Mouse (Mus musculus): ENCODE data around the gene Adap2. TPM values are rescaled to one million over a fixed set of nuclear protein-coding genes. Genes with fewer than 3 reads are reported as not detected.

The Adap2 gene
- polyA plus RNA-seq, 1 experiment from 2014 or later = 2.5 TPM

- 76% methylated on average over 7 of the region's 7 CpGs for WGBS
- no peaks in the 10 kb centered on the region for H3K27me3 ChIP-seq
- H3K27ac ChIP-seq = no peak overlapping the region
- no peak for ATAC-seq
- H3K9me3 ChIP-seq = no peaks in the 10 kb centered on the region
- H3K4me1 ChIP-seq (replicated peaks) = no peaks in the 10 kb centered on the region
- H3K36me3 ChIP-seq = no peaks in the 10 kb centered on the region
- H3K9ac ChIP-seq (replicated peaks) = no peak overlapping the region
- no peak overlapping the region for H3K4me3 ChIP-seq (replicated peaks)
- no peak overlapping the region for H3K4me2 ChIP-seq (replicated peaks)
These were observed 9.6 kb downstream of the Adap2 start for GRCm38 (mm10) chr11:80163362-80164116.

GRCm38 (mm10) chr11:80164224-80164623 lies 10.3 kb downstream of the Adap2 start:
- no peak overlapping the region for H3K4me2 ChIP-seq (replicated peaks)
- H3K27ac ChIP-seq = no peak overlapping the region
- no peak overlapping the region for H3K9ac ChIP-seq (replicated peaks)
- no peaks in the 10 kb centered on the region for H3K36me3 ChIP-seq
- no peaks in the 10 kb centered on the region for H3K9me3 ChIP-seq
- no peaks in the 10 kb centered on the region for H3K4me1 ChIP-seq (replicated peaks)
- no peak overlapping the region for H3K4me3 ChIP-seq (replicated peaks)
- 35% methylated on average over 2 of the region's 2 CpGs for WGBS
- no peak for ATAC-seq
- H3K27me3 ChIP-seq = no peaks in the 10 kb centered on the region

DNA sequence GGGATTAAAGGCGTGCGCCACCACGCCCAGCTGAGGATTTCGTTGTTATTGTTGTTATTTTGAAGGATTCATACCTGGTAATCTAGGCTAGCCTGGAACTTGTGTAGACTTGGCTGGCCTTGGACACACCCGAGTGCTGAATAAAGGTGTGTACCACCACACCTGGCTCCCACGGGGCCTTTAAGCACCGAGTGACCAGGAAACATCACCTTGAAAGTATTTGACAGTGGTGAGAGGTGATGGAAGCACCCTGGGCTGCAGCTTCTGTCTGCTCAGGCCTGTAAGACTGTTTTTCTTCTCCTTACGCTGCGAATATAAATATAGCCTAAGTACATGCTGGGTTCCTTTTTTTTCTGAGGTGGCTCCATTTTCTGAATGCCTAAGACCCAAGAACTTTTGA lies 14.2 kb downstream of the Adap2 start:
- ATAC-seq = no peak
- H3K9me3 ChIP-seq = no peaks in the 10 kb centered on the region
- no peaks in the 10 kb centered on the region for H3K4me1 ChIP-seq (replicated peaks)
- no peaks in the 10 kb centered on the region for H3K36me3 ChIP-seq
- no peak overlapping the region for H3K9ac ChIP-seq (replicated peaks)
- no peaks in the 10 kb centered on the region for H3K27me3 ChIP-seq
- no peak overlapping the region for H3K4me3 ChIP-seq (replicated peaks)
- H3K27ac ChIP-seq = no peak overlapping the region
- WGBS = 90% methylated on average over 9 of the region's 9 CpGs
- no peak overlapping the region for H3K4me2 ChIP-seq (replicated peaks)

- 82% methylated on average over 4 of the region's 4 CpGs for WGBS
- no peaks in the 10 kb centered on the region for H3K9me3 ChIP-seq
- no peaks in the 10 kb centered on the region for H3K36me3 ChIP-seq
- H3K4me2 ChIP-seq (replicated peaks) = no peak overlapping the region
- H3K4me3 ChIP-seq (replicated peaks) = no peak overlapping the region
- no peak for ATAC-seq
- no peak overlapping the region for H3K27ac ChIP-seq
- no peaks in the 10 kb centered on the region for H3K27me3 ChIP-seq
- H3K9ac ChIP-seq (replicated peaks) = no peak overlapping the region
- H3K4me1 ChIP-seq (replicated peaks) = no peaks in the 10 kb centered on the region
These were observed 14.8 kb downstream of the Adap2 start for GRCm38 (mm10) chr11:80168611-80169249.

- no peak overlapping the region for H3K27ac ChIP-seq
- ATAC-seq = no peak
- H3K9ac ChIP-seq (replicated peaks) = no peak overlapping the region
- H3K9me3 ChIP-seq = no peaks in the 10 kb centered on the region
- WGBS = 80% methylated on average over 3 of the region's 3 CpGs
- no peaks in the 10 kb centered on the region for H3K36me3 ChIP-seq
- H3K4me2 ChIP-seq (replicated peaks) = no peak overlapping the region
- H3K4me3 ChIP-seq (replicated peaks) = no peak overlapping the region
- no peaks in the 10 kb centered on the region for H3K4me1 ChIP-seq (replicated peaks)
- no peaks in the 10 kb centered on the region for H3K27me3 ChIP-seq
These were observed 15.7 kb downstream of the Adap2 start for GRCm38 (mm10) chr11:80169629-80170028.

GRCm38 (mm10) chr11:80170351-80170750 lies 16.4 kb downstream of the Adap2 start:
- Histone ChIP-seq H3K4me1 (replicated peaks) (no peaks in the 10 kb centered on the region), H3K36me3 (no peaks in the 10 kb centered on the region), H3K9ac (replicated peaks) (no peak overlapping the region), H3K4me3 (replicated peaks) (no peak overlapping the region), H3K4me2 (replicated peaks) (no peak overlapping the region), H3K27ac (no peak overlapping the region), H3K27me3 (no peaks in the 10 kb centered on the region), H3K9me3 (no peaks in the 10 kb centered on the region)
- ATAC-seq = no peak
- WGBS = 77% methylated on average over 5 of the region's 5 CpGs

DNA sequence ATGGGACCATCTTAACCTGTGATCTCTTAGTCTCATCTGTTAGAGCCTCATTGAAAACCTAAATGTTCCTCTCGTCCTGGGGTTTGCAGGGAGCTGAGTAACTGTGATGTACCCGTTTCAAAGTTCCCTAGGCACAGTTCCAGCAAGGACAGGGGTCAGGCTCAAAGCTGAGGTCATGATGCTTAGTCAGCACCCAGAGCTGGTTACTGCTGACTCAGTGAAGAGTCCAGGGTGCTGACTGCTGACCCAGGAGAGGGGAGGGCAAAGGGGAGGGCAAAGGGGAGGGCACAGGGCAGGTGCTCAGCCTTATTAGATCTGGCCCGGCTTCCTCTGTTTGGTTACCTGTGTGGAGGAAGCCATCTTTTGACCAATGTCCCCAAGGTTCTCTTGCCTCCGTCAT lies 18.0 kb downstream of the Adap2 start:
- Histone ChIP-seq H3K9me3 (no peaks in the 10 kb centered on the region), H3K27ac (no peak overlapping the region), H3K9ac (replicated peaks) (no peak overlapping the region), H3K4me1 (replicated peaks) (no peaks in the 10 kb centered on the region), H3K27me3 (no peaks in the 10 kb centered on the region), H3K4me2 (replicated peaks) (no peak overlapping the region), H3K4me3 (replicated peaks) (no peak overlapping the region), H3K36me3 (no peaks in the 10 kb centered on the region)
- WGBS = 69% methylated on average over 4 of the region's 4 CpGs
- ATAC-seq = no peak

DNA sequence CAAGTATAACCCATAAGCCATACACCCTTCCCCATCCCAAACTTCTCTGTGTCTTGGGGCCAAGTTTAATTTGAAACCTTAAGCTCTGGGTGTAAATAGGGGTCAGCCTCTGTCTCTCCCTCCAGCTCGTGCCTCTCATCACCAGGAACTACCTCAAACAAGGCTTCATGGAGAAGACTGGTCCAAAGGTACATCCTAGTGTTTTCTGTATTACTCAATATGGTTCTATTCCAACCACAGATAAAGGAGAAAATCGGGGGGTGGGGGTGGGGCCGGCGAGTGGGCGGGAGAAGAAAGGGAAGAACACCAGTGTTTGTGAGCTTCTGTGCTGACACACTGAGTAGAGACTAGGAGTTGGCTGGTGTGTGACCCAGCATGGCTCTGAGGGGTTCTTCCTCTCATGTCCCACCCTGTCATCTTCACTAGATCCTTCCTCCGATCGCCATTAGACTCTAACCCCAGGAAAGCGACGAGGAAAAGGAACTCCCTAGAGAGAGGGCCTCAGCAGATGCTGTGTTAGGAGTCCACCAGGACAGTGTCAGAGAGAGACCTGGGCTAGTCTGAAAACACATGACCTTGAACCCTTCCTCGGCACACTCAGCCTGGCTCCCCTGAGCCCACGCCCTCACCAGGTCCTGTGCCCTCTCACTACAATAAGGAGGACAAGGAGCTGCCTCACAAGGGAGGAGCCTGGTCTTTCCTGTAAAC lies 20.2 kb downstream of the Adap2 start:
- no peaks in the 10 kb centered on the region for H3K36me3 ChIP-seq
- ATAC-seq = no peak
- no peak overlapping the region for H3K27ac ChIP-seq
- no peaks in the 10 kb centered on the region for H3K9me3 ChIP-seq
- no peak overlapping the region for H3K4me3 ChIP-seq (replicated peaks)
- no peak overlapping the region for H3K9ac ChIP-seq (replicated peaks)
- no peaks in the 10 kb centered on the region for H3K4me1 ChIP-seq (replicated peaks)
- H3K4me2 ChIP-seq (replicated peaks) = no peak overlapping the region
- 80% methylated on average over 11 of the region's 11 CpGs for WGBS
- no peaks in the 10 kb centered on the region for H3K27me3 ChIP-seq

DNA sequence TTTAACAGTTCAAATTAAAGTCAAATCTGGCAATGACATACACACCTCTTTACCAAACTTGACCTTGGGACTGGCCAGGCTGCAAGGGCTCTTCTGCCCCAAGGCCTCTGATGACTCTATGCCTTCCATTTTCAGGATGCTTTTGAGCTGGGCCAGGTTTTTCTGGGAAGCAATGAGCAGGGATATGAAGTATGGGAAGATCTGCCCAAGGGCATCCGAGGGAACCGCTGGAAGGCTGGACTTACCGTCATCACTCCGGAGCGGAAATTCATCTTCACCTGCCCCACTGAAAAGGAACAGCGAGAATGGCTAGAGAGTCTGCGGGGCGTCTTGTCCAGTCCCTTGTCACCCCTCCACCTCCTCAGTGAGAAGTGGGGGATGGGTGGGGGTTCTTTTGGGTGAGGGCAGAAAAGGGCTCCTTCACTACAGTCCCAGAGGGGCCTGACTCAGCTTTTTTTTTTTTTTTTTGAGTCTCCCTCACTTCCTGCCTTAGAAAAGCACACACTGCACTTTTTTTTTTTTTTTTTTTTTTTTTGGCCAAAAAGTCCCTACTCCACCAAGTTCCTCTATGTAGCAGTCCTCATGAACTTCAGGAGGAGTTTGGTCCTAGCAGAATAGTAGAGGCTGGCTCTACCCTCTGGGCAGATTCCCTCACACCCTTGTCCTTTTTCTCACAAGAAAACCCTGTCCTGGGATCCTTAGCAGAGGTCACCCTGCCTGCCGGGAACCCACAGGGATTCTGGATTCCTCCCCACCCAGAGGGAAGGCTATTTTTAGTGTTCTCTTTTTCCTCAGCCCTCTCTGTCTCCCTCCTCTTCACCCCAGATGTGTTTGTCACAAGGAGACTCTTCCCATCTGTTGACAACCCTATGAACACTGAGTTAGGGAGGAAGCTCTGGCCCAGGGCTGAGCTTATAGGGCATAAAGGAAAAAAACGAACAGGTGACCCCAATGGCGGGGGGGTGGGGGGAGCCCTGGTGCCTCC lies 23.3 kb downstream of the Adap2 start:
- H3K27ac ChIP-seq = no peak overlapping the region
- H3K36me3 ChIP-seq = no peaks in the 10 kb centered on the region
- H3K9ac ChIP-seq (replicated peaks) = no peak overlapping the region
- WGBS = 78% methylated on average over 11 of the region's 11 CpGs
- no peak overlapping the region for H3K4me2 ChIP-seq (replicated peaks)
- no peaks in the 10 kb centered on the region for H3K27me3 ChIP-seq
- ATAC-seq = no peak
- H3K9me3 ChIP-seq = no peaks in the 10 kb centered on the region
- H3K4me1 ChIP-seq (replicated peaks) = no peaks in the 10 kb centered on the region
- H3K4me3 ChIP-seq (replicated peaks) = no peak overlapping the region

DNA sequence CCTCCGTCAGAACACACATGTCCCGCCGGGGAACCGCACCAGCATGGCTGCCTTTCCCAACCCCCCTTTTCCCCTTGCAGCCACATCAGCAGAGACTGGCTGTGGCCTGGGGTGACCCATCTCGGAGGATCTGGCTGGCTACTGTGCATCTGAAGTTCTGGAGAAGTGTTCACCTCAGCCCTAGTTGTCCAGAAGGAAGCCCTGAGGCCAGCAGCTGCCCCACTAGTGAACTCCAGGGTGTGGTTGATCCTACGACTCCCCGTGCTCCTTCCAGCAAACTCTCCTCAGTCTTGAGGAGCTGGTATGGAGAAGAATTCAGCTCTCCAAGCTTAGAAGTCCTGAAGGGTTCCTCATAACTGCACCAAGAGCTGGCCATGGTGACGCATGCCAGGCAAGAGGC lies 24.4 kb downstream of the Adap2 start:
- H3K27ac ChIP-seq = no peak overlapping the region
- WGBS = 92% methylated on average over 8 of the region's 8 CpGs
- ATAC-seq = no peak

DNA sequence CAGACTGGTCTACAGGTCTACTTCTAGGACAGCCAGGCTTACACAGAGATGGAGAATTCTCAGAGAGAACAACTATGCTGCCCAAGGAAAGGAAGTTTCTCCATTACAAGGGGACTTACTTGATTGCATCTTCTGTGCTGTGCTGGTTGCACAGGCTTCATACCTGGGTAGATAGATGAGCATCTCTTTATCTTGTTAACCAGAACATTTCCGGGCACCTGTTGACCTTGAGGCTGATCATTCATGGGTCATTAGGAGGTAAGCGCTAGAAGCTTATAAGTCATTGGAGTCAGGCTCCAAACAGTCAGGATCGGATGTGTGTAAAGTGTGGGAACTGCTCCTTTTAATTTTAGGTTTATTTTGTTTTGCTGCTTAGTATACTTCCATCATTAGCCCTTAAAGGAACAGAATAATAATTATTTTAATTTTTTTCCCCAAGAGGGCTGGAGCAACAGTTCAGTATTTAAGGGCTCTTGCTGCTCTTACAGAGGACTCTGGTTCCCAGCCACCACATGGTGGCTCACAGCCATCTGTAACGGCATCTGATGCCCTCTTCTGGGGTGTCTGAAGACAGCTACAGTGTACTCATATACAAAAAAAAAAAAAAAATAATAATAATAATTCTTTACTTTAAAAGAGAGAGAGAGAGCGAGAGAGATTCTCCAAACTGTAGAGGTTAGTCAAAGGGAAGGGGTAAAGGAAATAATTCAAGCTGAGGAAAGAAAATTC lies 27.3 kb downstream of the Adap2 start:
- no peak overlapping the region for H3K4me2 ChIP-seq (replicated peaks)
- peaks cover 10% of the 10 kb centered on the region; the same call in 1 of the 2 replicates for H3K4me1 ChIP-seq (replicated peaks)
- ATAC-seq = no peak
- H3K27ac ChIP-seq = no peak overlapping the region
- no peak overlapping the region for H3K4me3 ChIP-seq (replicated peaks)
- no peak overlapping the region for H3K9ac ChIP-seq (replicated peaks)
- no peaks in the 10 kb centered on the region for H3K9me3 ChIP-seq
- WGBS = 76% methylated on average over 5 of the region's 5 CpGs
- no peaks in the 10 kb centered on the region for H3K27me3 ChIP-seq
- no peaks in the 10 kb centered on the region for H3K36me3 ChIP-seq

More for the DNA sequence above, 24.4 kb downstream of the Adap2 start:
- H3K36me3 ChIP-seq = no peaks in the 10 kb centered on the region
- no peaks in the 10 kb centered on the region for H3K27me3 ChIP-seq
- H3K4me2 ChIP-seq (replicated peaks) = no peak overlapping the region
- no peak overlapping the region for H3K4me3 ChIP-seq (replicated peaks)
- H3K4me1 ChIP-seq (replicated peaks) = peaks cover 1% of the 10 kb centered on the region; the same call in 1 of the 2 replicates
- no peaks in the 10 kb centered on the region for H3K9me3 ChIP-seq
- no peak overlapping the region for H3K9ac ChIP-seq (replicated peaks)
